Mouse (Mus musculus) liver, embryonic 14 days (tissue): ENCODE data around the gene Tspan5. TPM values are rescaled to one million over a fixed set of nuclear protein-coding genes. Genes with fewer than 3 reads are reported as not detected.

ENCODE experiments used
- polyA plus RNA-seq: library from polyadenylated mRNA; depleted of rRNA; stranded (reverse); fragments of >200 nt; gene quantifications from 2 replicates; pipeline ENCODE4 v1.2.3, GENCODE M21; 2012; rRNA removed

The Tspan5 gene
- polyA plus RNA-seq: 2.1 and 2.6 TPM in 2 replicates

GRCm38 (mm10) chr3:138741649-138742565 is at the start of gene Tspan5:
TSS of gene Tspan5 (plus strand) at chr3:138742195.

Other genes starting within 250 kb of the Tspan5 start
- 78.2 and 90.9 TPM in 2 replicates for gene Eif4e, start 216.0 kb upstream of the Tspan5 start, polyA plus RNA-seq